Mouse (Mus musculus): ENCODE data around the gene Kmt2b.
A peak's percentile ranks its signal among the peaks of the same experiment; 100 is the strongest.

Kmt2b gene

GRCm38 (mm10) chr7:30588676-30589434, at the start of gene Kmt2b:
Gene Kmt2b, minus strand, starts transcription at chr7:30588726.
- peak; percentile 97 for DNase-seq (ENCODE audit: low spot score)

- no peak for DNase-seq (ENCODE audit: low spot score)
Measured at GRCm38 (mm10) chr7:30636395-30636794, 47.9 kb upstream of the Kmt2b start.

GRCm38 (mm10) chr7:30635752-30636151, 47.2 kb upstream of the Kmt2b start, which contains the start of gene Etv2:
Gene Etv2, minus strand, starts transcription at chr7:30635852.
- DNase-seq (ENCODE audit: low spot score) = no peak

- peak; percentile 77 for DNase-seq (ENCODE audit: low spot score)
Measured at GRCm38 (mm10) chr7:30634621-30635020, 46.1 kb upstream of the Kmt2b start.

- no peak for DNase-seq (ENCODE audit: low spot score)
Measured at GRCm38 (mm10) chr7:30633762-30634412, 45.4 kb upstream of the Kmt2b start.

GRCm38 (mm10) chr7:30629013-30629412, 40.5 kb upstream of the Kmt2b start:
- DNase-seq (ENCODE audit: low spot score) = no peak

- no peak for DNase-seq (ENCODE audit: low spot score)
Measured at GRCm38 (mm10) chr7:30626647-30627046, 38.1 kb upstream of the Kmt2b start.

- peak; percentile 96 for DNase-seq (ENCODE audit: low spot score)
Measured at GRCm38 (mm10) chr7:30625530-30626384, 37.2 kb upstream of the Kmt2b start, which contains the start of gene Cox6b1. Gene Cox6b1, minus strand, starts transcription at chr7:30626151.

- peak; percentile 44 for DNase-seq (ENCODE audit: low spot score)
Measured at GRCm38 (mm10) chr7:30619202-30619601, 30.7 kb upstream of the Kmt2b start.

GRCm38 (mm10) chr7:30618658-30619057, 30.1 kb upstream of the Kmt2b start:
- no peak for DNase-seq (ENCODE audit: low spot score)

GRCm38 (mm10) chr7:30615049-30615760, 26.7 kb upstream of the Kmt2b start:
- DNase-seq (ENCODE audit: low spot score) = no peak

- no peak for DNase-seq (ENCODE audit: low spot score)
Measured at GRCm38 (mm10) chr7:30614454-30614853, 25.9 kb upstream of the Kmt2b start.

GRCm38 (mm10) chr7:30613529-30614112, 25.1 kb upstream of the Kmt2b start:
- peak; percentile 81 for DNase-seq (ENCODE audit: low spot score)

GRCm38 (mm10) chr7:30612654-30613402, 24.3 kb upstream of the Kmt2b start, which contains the start of gene Upk1a:
Gene Upk1a, minus strand, starts transcription at chr7:30612847.
- no peak for DNase-seq (ENCODE audit: low spot score)

- no peak for DNase-seq (ENCODE audit: low spot score)
Measured at GRCm38 (mm10) chr7:30610043-30610442, 21.5 kb upstream of the Kmt2b start.

GRCm38 (mm10) chr7:30608476-30608875, 19.9 kb upstream of the Kmt2b start:
- DNase-seq (ENCODE audit: low spot score) = no peak

- DNase-seq (ENCODE audit: low spot score) = peak; percentile 71
Measured at GRCm38 (mm10) chr7:30607706-30608309, 19.3 kb upstream of the Kmt2b start.

- no peak for DNase-seq (ENCODE audit: low spot score)
Measured at GRCm38 (mm10) chr7:30604944-30605343, 16.4 kb upstream of the Kmt2b start.

GRCm38 (mm10) chr7:30604424-30604823, 15.9 kb upstream of the Kmt2b start:
- no peak for DNase-seq (ENCODE audit: low spot score)

- DNase-seq (ENCODE audit: low spot score) = no peak
Measured at GRCm38 (mm10) chr7:30602583-30602982, 14.1 kb upstream of the Kmt2b start.
